Mouse (Mus musculus) limb, embryonic 13.5 days (tissue): ENCODE data around the gene Olfr1272. TPM values are rescaled to one million over a fixed set of nuclear protein-coding genes. Genes with fewer than 3 reads are reported as not detected.
"Not testable (repeated sequence)": the region's sequence is repeated elsewhere in the genome, so short reads cannot be mapped to it uniquely, and the experiment has no call there.

ENCODE experiments used
- ATAC-seq: fragments of 200-750 bp; cut with Nextera tagmentation; 2 replicates; pipeline ENCODE4 v1.8.0; 2017; ENCODE audit warnings: low read depth, moderate number of reproducible peaks, moderate TSS enrichment; ENCODE audit not compliant: low FRiP score
- H3K27ac ChIP-seq: fragments of 300-500 bp; sonication (generic); 2 replicates; pipeline ENCODE4 v1.5.1; 2015; ENCODE audit warnings: inconsistent platforms, mild to moderate bottlenecking, moderate library complexity
- H3K27me3 ChIP-seq: fragments of 300-500 bp; sonication (generic); 2 replicates; pipeline ENCODE4 v1.6.1; 2015; ENCODE audit warnings: mild to moderate bottlenecking, inconsistent platforms
- H3K36me3 ChIP-seq: fragments of 300-500 bp; sonication (generic); 2 replicates; pipeline ENCODE4 v1.6.1; 2015; ENCODE audit warnings: inconsistent platforms, mild to moderate bottlenecking, moderate library complexity
- H3K4me1 ChIP-seq: fragments of 300-500 bp; sonication (generic); 2 replicates; pipeline ENCODE4 v1.6.1; 2015; ENCODE audit warnings: inconsistent platforms
- H3K4me2 ChIP-seq: fragments of 300-500 bp; sonication (generic); replicated peaks from 2 replicates; pipeline ENCODE4 v1.6.1; 2015; ENCODE audit warnings: inconsistent platforms, mild to moderate bottlenecking, moderate library complexity
- H3K4me3 ChIP-seq: fragments of 300-500 bp; sonication (generic); 2 replicates; pipeline ENCODE4 v1.5.1; 2015; ENCODE audit warnings: moderate library complexity, mild to moderate bottlenecking, inconsistent platforms
- H3K9ac ChIP-seq: fragments of 300-500 bp; sonication (generic); 2 replicates; pipeline ENCODE4 v1.6.1; 2015; ENCODE audit warnings: mild to moderate bottlenecking, inconsistent platforms
- H3K9me3 ChIP-seq: fragments of 300-500 bp; sonication (generic); 2 replicates; pipeline ENCODE4 v1.6.1; 2016; ENCODE audit warnings: inconsistent platforms
- WGBS: fragments of 180-500 bp; shearing (Covaris S2); methylation state at CpG from one replicate; pipeline ENCODE4 v1.1.7; 2015; 5-methylcytosine and 5-hydroxymethylcytosine counted together
- polyA plus RNA-seq: library from polyadenylated mRNA; unstranded; fragments of >200 nt; fragmentation: Nextera tagmentation; extraction: Ambion mirVana; gene quantifications from 2 replicates; pipeline ENCODE4 v1.2.1, GENCODE M21; 2015

Gene Olfr1272
- not detected in 2 replicates for polyA plus RNA-seq

DNA sequence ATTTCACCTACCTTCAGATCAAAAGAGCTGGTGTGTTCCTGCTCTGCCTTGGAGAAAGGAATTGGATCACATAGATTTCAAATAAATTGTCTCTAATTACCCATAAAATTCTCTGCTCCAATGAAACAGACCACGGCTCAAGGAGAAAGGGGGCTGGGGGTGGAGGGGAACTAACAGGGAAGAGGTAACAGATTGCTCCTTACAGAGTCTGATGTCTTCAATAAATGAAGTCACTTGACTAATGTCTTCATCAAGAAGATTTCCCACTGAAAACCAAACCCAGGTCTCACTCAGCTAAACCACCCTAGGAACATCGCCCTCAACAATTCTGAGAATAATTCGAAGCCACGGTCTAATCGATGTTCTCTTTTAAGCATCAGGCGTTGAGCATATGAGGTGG lies at the start of gene Olfr1272:
Gene Olfr1272, minus strand, starts transcription at position 101 of the 400 bp plus-strand sequence.
- H3K4me2 ChIP-seq: no peak within 1 kb of the TSS
- no peak within 1 kb of the TSS for H3K4me3 ChIP-seq
- no peaks in the 10 kb centered on the region for H3K4me1 ChIP-seq
- 0 out of 2 replicates have a peak, but pooled peaks cover 4% of the 10 kb centered on the region for H3K9me3 ChIP-seq
- no peaks in the 10 kb centered on the region for H3K27me3 ChIP-seq
- H3K9ac ChIP-seq: no peak within 1 kb of the TSS
- no peak within 1 kb of the TSS for H3K27ac ChIP-seq
- no peaks in the 10 kb centered on the region for H3K36me3 ChIP-seq
- no peak for ATAC-seq
- 83% methylated on average over 6 of the region's 6 CpGs for WGBS

DNA sequence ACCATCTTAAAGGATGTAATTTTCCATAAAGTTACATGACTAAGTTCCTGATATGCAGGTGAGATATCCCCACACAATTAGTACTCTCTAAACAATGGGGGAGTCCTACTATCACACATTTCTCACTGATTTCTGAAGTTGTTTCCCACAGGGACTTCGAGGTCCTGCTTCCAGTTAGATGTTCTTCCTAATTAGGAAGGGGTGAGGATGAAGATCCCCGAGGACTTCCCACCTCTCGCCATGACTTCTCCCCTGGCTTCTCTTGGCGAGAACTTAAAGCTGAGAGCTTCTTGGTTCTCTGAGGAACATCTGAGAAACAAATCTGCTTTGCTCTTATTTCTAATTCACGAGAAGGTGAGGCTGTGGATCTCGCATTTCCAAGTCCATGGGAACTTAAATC lies 29.3 kb upstream of the Olfr1272 start, which contains the start of gene Gm13769:
Gene Gm13769, plus strand, starts transcription at position 301 of the 400 bp plus-strand sequence.
- not testable (repeated sequence) for H3K27ac ChIP-seq, H3K9me3 ChIP-seq, H3K36me3 ChIP-seq, H3K27me3 ChIP-seq, H3K4me2 ChIP-seq, H3K9ac ChIP-seq, H3K4me3 ChIP-seq, H3K4me1 ChIP-seq, ATAC-seq
- WGBS: no CpG with 5 or more reads among the region's 6 CpGs

DNA sequence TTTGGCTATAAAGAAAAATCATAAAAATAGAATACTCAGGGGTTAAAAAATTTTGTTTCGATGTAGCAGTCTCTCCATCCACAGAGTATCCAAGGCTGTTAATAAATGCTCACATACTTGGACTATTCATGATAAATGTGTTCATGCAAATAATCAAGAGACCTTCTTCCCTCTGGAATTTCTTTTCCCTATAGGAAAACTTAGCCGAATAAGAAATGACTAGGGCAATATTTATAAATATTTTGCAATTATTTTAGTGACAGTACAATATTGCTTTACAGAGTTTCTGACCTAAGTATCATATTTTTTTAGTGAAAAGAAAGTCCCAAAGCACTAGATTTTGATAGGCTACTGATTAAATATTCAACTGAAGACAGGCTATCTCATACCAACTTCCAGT lies 21.7 kb downstream of the Olfr1272 start, which contains the start of gene Olfr1271:
Gene Olfr1271, minus strand, starts transcription at position 101 of the 400 bp plus-strand sequence.
- Histone ChIP-seq H3K9ac (no peak within 1 kb of the TSS), H3K9me3 (no peaks in the 10 kb centered on the region), H3K4me3 (no peak within 1 kb of the TSS), H3K27ac (no peak within 1 kb of the TSS), H3K4me2 (no peak within 1 kb of the TSS), H3K27me3 (no peaks in the 10 kb centered on the region), H3K4me1 (no peaks in the 10 kb centered on the region), H3K36me3 (no peaks in the 10 kb centered on the region)
- WGBS: 83% methylated on average over 2 of the region's 2 CpGs
- ATAC-seq: no peak

DNA sequence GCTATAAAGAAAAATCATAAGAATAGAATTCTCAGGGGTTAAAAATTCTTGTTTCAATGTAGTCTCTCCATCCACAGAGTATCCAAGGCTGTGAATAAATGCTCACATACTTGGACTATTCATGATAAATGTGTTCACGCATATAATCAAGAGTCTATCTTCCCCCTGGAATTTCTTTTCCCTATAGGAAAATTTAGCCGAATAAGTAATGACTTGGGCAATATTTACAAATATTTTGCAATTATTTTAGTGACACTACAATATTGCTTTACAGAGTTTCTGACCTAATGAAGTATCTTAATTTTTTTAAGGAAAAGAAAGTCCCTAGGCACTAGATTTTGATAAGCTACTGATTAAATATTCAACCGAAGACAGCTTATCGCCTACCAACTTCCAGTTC lies 35.1 kb downstream of the Olfr1272 start, which contains the start of gene Olfr142:
Gene Olfr142, minus strand, starts transcription at position 101 of the 400 bp plus-strand sequence.
- no peak within 1 kb of the TSS for H3K9ac ChIP-seq

More for the DNA sequence above, 35.1 kb downstream of the Olfr1272 start, which contains the start of gene Olfr142:
- Histone ChIP-seq H3K9me3 (no peaks in the 10 kb centered on the region), H3K27me3 (no peaks in the 10 kb centered on the region), H3K4me3 (no peak within 1 kb of the TSS), H3K4me2 (no peak within 1 kb of the TSS), H3K27ac (no peak within 1 kb of the TSS), H3K36me3 (no peaks in the 10 kb centered on the region), H3K4me1 (no peaks in the 10 kb centered on the region)
- ATAC-seq: no peak
- WGBS: 91% methylated on average over 4 of the region's 4 CpGs

Other genes with a start within 250 kb of the Olfr1272 start
- gene Olfr140, start 229.2 kb downstream of the Olfr1272 start, polyA plus RNA-seq: not detected in 2 replicates
- not detected in 2 replicates for gene Olfr1269, start 171.4 kb downstream of the Olfr1272 start, polyA plus RNA-seq
- gene Olfr32, start 150.5 kb downstream of the Olfr1272 start, polyA plus RNA-seq: not detected in 2 replicates
- not detected in 2 replicates for gene Olfr1270, start 139.8 kb downstream of the Olfr1272 start, polyA plus RNA-seq
- not detected in 2 replicates for gene Olfr1506, start 68.3 kb downstream of the Olfr1272 start, polyA plus RNA-seq
- not detected in 2 replicates for gene Olfr142, start 35.2 kb downstream of the Olfr1272 start, polyA plus RNA-seq
- not detected in 2 replicates for gene Olfr1271, start 21.8 kb downstream of the Olfr1272 start, polyA plus RNA-seq
- gene Gm13769, start 29.4 kb upstream of the Olfr1272 start, polyA plus RNA-seq: not detected in 2 replicates
- gene Olfr1274-ps, start 105.8 kb upstream of the Olfr1272 start, polyA plus RNA-seq: not detected in 2 replicates